Mouse (Mus musculus) embryo, embryonic 9.5 days (tissue): ENCODE data around the gene Hinfp.
"Not testable (repeated sequence)": the region's sequence is repeated elsewhere in the genome, so short reads cannot be mapped to it uniquely, and the experiment has no call there.

Source experiments
- DNase-seq: peaks from one replicate; pipeline ENCODE4 v3.0.0-alpha.2; 2017; ENCODE audit errors: extremely low spot score

Gene Hinfp

DNA sequence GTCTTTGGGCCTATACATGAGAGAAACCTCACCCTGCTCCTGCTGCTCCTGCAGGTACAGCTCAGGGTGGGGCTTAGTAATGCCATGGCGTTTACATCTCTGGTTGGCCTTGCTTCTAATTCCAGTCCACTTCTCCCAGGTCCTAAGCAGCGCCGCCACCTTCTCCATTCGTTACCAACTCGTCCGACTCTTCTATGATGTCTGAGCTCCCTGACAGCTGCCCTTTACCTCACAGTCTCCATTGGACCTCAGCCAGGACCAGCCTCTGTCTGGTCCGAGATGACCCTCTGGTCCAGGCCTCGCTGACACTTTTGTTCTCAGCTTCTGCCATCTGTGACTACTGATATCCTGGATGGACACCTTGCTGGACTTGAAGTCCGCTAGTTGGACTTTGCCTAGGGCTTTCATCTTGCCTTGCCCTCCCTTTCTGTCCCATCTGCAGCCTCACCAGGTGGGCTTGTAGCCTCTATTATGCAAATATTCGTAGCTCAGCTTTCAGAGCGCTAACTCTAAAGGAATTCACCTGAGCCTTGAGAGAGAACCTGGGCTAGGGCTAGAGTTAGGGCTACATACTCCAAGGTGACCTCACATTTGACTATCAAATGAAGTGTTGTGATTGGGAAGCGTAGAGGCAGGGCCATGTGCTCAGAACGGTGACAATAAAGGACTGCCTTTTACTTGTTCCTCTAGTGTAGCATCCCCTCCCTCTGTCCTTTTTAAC is 27.6 kb upstream of the Hinfp start:
- DNase-seq: no peak

DNA sequence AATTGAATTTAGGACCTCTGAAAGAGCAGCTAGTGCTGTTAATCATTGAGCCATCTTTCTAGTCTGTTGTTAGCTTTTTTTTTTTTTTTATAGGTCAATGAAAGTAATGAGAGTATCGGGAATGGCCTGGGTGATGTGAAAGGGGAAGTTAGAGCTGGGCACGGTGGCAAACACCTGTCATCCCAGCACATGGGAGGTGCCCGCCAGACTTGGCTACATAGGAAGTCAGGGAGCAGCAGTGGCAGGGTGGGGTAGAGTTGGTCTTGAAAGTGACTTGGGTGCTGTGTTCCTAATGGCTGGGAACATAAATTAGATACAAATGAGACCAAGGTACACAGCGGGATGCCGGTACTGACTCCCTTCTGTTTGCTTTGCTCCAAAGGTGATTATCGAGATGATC is 25.3 kb upstream of the Hinfp start:
- no peak for DNase-seq

DNA sequence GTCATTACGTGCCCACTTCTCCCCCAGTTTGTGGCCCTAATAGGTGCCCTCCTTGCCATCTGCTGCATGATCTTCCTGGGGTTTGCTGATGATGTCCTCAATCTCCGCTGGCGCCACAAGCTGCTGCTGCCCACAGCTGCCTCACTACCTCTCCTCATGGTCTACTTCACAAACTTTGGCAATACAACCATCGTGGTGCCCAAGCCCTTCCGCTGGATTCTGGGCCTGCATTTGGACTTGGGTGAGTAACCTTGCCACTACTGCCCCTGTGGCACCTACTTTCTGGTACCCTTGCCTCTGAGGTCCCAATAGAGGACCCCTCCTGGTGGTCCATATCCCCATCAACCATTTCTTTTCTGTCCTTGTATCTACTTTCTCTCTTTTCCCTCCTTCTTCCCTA is 22.5 kb upstream of the Hinfp start:
- DNase-seq: no peak

DNA sequence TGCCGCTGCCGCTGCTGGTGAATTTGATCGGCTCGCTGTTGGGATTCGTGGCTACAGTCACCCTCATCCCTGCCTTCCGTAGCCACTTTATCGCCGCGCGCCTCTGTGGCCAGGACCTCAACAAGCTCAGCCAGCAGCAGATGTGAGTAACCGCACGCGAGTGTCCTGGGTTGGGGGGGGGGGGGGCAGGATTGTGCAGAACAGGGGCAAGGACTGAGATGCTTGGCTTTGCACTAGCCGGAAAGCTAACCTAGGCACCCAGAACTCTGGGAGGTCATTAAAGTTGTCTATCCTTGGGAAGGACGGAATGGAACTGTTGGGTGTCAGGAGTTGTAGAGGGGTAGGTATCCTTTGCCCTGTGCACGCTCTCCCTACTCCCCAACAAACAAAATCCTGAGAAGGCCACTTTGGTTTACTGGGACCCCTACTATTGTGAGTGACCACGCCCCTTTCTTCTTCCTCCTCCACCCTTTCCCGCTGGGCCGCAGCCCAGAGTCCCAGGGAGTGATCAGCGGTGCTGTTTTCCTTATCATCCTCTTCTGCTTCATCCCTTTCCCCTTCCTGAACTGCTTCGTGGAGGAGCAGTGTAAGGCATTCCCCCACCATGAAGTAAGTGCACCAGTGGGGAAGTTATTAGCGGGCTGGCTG is 21.7 kb upstream of the Hinfp start:
- DNase-seq: no peak

DNA sequence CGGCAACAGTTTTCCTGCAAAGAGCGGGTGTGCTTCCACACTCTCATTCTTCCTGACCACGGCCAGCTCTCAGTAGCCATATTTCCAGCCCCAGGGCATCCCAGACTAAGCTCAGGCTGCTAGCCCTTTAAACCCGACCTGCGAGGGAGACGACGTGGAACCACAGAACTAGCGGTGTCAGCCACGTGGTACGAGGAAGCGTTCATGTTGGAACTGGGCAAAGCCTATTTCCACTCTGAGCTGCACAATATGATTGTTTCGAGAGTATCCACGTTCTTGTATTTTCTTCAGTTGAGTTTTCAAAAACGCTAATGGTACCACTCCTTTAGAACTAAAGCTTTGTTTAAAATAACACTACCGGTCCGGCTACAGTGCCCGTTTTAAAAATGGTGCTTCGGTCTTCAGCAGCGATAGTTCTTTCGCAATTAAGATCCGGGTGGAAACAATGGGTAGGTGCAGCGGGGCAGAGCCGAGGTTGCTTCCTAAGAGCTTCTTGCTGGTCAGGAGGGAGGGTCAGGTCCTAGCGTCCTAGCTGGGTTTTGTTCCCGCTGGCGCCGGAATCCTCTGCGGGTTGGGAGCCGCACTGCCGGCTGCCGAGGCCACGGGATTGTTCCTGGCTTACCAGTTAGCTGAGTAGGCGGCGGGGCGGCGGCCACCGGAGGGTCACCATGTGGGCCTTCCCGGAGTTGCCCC is 21.0 kb upstream of the Hinfp start:
- DNase-seq: peak; percentile 84

DNA sequence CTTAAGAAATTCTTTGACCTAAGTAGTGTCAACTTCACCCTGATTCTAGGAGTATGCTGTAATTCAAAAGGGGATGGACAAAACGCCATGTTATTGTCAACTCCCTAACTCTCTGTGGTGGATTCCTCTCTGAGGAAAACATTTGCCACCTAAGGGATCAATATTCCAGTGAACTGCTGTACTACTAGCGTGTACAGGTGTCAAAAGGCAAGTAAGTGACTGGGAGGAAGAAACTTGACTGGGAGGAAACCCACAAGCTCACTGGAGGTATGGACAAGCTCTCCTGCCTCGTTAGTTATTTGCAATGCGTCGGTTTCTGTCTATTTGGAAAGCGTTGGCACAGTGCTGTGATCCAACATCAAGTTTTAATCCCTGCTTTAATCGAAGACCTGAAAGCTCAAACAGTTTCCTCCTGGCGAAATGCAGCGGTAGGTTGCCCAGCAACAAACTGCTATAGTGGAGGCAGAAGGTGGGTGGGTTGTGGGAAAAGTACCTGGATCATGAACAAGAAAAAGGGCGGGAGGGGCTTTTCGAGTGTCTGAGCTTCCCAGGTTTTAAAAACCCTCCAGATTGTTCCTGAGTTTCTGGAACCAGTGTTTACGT is 20.4 kb upstream of the Hinfp start, which contains the start of gene Dpagt1:
Gene Dpagt1 (plus strand): TSS at position 252 of the 603 bp plus-strand sequence.
- no peak for DNase-seq

DNA sequence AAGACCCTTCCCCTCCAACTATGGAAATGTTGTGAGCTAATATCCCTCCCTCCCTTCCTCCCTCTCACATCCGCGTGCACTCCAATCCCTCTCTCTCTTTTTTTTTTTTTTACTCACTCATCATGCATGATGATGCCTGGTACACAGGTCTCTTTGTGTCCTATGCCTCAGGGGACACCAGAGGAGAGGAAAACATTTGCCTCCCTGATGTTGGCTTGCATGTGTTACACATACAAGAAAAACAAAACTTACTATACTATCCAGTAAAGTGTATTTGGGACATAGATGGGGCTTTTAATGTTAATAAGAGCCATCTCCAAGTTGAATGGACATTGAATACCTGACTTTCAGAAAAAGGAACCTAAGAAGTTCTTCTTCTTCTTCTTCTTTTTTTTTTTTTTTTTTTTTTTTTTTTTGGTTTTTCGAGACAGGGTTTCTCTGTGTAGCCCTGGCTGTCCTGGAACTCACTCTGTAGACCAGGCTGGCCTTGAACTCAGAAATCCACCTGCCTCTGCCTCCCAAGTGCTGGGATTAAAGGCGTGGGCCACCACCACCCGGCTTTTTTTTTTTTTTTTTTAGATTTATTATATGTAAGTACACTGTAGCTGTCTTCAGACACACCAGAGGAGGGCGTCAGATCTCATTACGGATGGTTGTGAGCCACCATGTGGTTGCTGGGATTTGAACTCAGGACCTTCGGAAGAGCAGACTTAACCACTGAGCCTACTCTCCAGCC is 19.7 kb upstream of the Hinfp start:
- not testable (repeated sequence) for DNase-seq

DNA sequence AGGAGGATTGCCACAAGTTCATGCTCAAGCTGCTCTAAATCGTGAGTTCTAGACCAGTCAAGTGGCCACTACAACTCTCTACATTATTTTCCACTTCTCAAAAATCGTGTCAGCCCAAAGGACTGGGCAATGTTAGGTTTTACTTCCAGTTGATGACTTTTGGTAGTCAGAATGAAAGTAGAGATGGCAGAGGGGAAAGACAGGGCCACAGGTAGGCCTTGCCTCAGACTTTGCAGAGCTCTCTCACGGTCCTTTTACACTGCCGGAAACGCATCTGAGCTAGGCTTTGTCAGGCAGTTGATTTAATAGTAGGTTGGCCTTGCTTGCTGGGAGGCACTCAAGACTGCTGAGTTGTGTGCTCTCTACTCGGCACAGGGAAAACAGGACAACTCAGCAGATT is 18.7 kb upstream of the Hinfp start:
- no peak for DNase-seq

DNA sequence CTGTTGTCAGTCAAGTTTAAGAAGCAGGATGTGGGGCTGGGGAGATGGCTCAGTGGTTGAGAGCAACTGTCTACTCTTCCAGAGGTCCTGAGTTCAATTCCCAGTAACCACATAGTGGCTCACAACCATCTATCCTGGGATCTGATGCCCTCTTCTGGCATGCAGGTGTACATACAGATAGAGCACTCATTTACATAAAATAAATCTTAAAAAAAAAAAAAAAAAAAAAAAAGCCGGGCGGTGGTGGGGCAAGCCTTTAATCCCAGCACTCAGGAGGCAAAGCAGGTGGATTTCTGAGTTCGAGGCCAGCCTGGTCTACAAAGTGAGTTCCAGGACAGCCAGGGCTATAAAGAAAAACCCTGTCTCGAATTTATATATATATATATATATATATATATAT is 18.2 kb upstream of the Hinfp start:
- not testable (repeated sequence) for DNase-seq

DNA sequence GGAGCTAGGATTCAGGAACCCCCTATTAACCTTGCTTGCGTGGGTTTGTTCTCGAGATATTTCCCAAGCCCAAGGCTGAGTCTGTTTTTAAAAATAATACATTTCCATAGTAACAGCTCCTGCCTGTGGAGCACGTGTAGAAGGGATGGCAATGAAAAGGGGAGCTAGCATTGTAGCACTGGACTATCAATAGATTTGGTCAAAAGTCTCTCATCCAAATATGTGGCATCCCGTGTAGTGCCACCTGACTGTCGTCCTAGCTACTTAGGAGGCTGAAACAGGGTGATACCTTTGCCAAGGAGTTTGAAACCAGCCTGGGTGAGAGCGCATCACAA is 15.3 kb upstream of the Hinfp start:
- no peak for DNase-seq

DNA sequence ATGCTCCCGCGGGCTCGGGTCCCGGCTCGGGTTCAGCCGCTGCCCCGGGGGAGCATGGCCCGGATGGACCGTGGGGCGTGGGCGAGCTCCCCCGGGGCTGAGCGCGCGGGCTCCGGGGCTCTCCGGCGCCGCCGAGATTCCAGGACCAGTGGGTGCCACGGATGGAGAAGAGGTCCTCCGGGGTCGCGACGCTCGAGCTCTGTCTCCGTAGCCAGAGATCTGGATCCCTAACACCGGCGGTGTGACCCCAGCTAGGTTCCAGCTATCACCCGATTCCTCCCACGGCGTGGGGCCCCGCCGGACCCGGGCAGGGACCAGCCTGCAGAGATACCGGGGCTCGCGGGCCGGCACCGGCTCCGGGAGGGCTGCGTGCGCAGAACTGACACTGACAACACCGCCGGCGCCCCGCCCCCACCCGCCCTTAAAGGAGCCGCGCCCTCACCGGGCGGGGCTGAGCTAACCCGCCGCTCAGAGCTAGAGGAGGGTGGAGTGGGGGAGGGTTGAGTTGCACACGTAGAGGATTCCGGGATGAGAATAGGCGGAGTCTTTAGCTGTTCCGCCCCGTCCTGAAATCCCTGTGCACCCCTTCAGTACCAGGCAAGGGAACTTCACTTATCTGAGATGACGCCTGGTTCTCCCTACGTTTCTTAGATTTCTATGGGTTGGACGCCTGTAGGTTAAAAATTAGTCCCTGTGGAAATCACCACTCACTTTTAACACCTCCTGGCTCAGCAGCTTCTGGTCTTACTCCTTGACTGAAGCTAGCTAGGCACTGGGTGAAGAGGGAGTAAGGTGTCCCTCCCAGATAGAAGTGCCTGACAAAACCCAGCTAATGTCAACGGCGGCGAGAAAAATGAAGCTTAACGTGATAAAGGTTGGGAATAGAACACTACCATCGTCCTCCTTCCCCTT is 14.7 kb upstream of the Hinfp start, which contains the start of gene C2cd2l:
Gene C2cd2l (minus strand): TSS at position 399 of the 912 bp plus-strand sequence.
- DNase-seq: peak; percentile 93

DNA sequence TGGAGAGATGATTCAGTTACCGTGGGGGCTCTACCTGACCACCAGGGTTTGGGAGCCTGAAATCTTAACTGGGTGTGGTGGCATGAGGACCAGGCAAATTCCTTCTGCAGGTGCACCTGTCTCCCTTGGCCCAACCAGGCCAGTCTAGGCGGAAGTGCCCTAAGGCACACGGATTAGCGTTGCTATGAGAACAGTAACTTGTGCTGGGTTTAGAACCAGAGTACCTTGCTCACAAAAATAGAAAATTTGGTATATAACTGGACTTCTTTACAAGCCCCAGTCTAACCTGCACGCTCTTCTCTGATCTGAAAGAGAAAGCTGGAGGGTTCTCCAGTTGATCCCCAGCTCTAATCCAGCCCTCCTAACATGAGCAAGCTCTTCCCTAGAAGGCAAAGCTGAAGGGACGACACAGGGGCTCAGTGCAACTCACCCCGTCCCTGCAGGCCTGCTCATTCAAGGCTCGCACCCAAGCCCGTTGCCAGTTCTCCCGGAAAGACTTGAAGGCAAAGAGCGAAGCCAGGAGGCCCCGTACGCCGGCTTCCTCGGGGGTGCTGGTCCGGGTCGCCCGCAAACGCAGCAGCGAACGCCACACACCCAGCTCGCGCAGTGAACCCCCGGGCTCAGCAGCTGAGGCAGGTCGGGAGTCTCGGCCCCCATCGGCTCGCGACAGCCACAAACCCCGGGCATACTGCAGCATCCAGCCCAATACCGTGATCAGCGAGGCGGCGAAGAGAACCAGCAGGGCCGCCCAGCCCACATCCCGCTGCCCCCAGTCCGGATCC is 13.8 kb upstream of the Hinfp start:
- DNase-seq: peak; percentile 42

DNA sequence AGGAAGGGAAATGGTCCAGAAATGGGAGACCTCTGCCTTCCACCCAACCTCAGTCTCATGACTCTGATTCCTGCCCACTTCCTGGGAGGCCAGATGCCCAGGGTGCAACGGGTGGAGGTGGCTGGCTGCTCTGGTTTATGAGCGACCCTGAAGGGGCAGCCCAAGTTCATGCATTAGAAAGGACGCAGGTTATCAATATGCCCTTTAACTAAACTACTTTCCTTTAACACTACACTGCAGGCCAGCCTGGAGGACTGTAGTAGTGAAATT is 13.3 kb upstream of the Hinfp start:
- no peak for DNase-seq

DNA sequence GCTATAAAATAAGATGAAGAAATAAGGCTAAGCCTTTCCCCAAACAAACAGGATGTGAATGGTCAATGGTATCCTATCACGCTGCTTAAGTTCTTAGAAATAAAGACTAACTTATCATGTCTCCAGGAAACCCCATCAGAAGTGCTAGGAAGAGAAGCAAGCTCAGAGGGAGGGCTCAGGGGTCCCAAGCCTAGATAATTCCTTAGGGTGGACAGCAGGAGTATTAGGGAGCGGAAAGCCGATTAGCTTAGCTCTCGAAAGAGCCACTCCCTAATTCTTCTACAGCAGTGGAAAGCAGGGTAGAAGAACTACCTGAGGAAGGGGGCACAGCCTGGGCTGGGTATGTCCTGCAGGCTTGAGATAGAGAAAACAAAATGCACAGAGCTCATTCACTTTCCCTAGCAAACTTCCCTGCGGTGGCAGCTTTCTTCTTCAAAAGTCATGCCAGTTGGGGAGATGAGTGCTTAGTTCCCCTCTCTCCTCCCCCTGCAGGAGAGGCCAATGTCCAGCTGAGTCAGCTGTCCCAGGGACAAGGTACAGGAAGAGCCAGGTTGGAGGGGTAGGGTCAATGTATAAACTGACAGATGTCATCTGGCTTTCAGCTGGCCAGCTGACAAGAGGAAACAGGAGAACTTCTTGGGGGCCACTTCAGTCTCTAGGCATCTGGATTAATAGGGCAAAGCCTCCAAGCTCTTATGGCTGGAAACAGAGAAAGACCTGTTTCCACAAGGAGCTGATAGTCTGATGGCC is 12.8 kb upstream of the Hinfp start:
- DNase-seq: no peak

DNA sequence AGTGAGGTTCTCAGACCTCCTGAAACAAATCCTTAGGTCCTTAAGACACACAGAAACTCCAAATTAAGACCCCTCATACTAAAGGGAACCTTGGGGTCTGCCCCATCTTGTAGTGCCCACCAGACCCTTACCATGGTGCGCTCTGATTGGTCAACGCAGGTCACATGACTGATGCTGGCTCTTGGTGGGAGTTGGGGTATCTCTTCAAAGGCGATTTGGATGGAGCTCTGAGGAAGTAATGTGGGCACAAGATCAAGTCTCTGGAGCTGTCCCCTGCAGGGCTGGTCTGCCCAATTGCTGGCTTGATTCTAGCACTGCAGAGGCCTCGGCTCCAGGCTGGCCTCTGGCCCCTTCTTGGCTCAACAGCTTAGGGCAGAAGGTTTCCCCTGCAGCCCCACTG is 12.0 kb upstream of the Hinfp start:
- no peak for DNase-seq

DNA sequence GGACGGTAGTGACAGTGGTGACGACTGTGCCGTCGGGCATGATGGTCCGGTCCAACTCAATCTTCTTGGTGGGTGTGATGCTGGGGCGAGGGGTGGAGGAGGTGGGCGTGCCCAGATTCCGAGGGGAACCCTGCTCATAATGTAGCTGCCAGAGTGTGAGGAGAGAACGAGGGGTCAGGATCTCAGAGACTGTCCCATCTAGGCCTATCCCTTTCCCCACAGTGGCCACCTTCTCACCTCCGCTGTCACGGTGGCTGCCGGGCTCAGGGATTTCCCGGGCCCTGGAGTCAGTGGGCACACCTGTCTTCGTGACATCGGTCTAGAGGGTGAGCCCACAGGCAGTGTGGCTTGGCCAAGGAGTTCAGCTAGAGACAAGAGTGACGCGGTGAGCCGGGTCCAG is 9.4 kb upstream of the Hinfp start:
- no peak for DNase-seq

DNA sequence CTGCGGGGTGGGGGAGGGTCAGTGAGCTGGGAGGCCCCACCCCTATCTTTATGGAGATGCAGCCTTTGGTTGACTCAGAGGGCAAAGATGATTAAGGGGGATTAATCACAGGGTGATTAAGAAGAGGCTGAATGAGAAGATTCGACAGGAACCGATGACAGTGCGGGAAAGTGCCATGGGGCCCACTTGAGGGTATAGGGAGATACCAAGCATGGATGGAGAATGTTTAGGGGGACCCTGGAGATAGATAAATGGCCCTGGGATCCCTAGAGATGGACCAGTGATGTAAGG is 8.7 kb upstream of the Hinfp start:
- no peak for DNase-seq

DNA sequence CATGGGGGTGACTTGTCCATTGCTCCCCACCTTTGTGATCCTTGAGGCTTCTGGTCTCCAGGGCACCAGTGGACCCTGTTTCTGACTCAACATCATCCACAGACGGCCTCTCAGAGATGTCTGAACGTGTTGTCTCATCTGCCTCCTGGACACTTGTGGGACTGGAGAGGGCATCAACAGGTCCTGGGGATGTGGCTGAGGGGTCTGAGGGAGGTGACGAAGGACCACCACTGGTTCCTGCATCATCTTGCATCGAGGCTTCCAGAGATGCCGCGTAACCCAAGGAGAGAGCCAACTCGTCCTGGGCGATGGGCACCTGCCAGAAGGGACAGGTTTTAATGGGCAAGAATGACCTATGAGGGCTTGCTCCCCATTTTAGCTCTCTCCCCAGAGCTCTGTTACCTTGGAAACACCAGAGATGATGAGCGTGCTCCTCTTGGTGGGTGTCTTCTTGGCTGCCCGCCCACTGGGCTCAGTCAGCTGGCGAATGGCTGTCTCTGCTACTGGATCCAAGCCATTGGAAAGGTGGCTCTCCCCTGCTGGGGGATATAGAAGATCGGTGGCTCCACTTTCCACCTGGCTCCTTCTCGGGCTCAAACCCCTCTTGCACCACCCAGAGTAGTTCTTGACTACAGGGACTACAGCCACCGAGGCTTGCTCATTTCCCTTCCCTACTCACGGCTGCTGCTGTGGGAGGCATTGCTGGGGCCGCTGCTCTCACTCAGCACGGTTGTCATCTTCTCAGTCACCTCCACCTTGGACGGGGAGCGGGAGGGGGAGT is 8.2 kb upstream of the Hinfp start:
- no peak for DNase-seq
